Mouse (Mus musculus) lung, postnatal 25 days (tissue): Measurements from ENCODE around the gene Foxl1.
A peak's percentile ranks its signal among the peaks of the same experiment; 100 is the strongest.

Experiments used
- DNase-seq: peaks from one replicate; pipeline ENCODE4 v3.0.0; 2022; ENCODE audit warnings: low spot score

The Foxl1 gene

DNA sequence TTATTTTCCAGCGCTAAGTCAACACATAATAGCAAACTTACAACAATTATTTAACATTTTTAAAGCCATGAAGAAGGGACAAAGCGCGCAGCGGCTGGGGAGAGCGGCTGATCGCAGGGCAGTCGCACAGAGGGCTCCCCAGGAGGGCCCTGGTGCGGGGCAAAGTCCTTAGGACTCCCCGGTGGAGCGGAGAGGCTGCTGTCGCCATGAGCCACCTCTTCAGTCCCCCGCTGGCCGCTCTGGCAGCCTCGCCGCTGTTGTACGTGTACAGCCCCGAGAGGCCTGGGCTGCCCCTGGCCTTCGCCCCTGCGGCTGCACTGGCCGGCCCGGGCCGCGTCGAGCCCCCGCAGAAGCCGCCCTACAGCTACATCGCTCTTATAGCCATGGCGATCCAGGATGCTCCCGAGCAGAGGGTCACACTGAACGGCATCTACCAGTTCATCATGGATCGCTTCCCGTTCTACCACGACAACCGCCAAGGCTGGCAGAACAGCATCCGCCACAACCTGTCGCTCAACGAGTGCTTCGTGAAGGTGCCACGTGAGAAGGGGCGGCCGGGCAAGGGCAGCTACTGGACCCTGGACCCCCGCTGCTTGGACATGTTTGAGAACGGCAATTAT, at the start of gene Foxl1:
Gene Foxl1, plus strand, starts transcription at position 185 of the 620 bp plus-strand sequence.
- DNase-seq: no peak

DNA sequence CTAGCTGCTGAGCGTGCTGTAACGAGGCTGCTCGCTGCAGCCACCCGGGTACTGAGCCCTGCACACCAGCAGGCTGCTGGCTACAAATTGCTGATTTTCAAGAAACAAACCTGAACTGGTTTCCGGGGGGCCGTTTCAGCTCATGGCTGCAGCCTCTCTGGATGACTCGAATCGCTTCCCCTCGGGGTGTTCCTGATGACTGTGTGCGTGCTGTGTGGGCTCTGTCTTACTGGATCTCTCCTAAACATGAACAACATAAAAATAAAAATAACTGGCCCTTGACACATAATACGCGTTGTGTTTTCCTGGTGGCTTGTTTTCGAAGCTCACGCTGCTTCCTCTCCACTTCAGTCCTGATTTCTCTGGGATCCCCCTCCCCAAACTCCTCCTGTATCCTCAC, 49.0 kb upstream of the Foxl1 start:
- no peak for DNase-seq

DNA sequence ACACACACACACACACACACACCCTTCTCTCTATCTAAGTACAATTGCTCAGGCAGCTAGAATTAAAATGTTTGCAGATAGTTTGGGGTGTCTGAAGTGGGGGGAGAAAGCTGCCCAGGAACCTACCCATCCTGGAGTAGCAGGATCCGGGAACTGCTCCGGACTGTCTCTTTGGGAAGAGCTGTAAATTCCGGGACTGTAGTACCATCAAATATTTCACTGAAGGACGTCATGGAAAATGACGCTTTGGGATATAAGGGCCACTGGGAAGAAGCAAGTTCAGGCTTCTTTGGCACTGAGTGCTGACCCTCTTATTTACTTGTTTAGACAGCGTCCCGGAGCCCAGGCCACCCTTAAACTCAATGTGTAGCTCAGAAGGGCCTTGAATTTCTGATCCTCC, 48.5 kb upstream of the Foxl1 start:
- no peak for DNase-seq

DNA sequence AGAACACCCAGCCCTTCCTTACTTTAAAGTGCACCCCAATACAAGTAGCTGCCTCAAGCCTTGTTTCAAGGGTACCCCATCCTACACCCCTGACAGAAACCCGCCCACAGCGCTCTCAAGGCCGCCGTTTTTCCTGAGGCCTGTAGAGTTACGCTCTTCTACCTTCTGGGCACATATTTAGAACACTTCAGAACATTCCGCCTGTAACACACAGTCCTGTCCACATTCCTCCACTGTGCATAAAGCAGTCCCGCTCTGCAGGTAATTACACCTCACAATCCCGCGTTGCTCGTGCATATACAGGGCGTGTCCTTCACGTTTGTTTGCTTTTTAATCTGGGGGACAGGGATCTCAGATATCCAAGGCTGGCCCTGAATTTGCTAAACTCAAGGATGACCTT, 47.8 kb upstream of the Foxl1 start:
- DNase-seq: no peak

- no peak for DNase-seq
These were observed 47.2 kb upstream of the Foxl1 start for GRCm38 (mm10) chr8:121080361-121081090.

DNA sequence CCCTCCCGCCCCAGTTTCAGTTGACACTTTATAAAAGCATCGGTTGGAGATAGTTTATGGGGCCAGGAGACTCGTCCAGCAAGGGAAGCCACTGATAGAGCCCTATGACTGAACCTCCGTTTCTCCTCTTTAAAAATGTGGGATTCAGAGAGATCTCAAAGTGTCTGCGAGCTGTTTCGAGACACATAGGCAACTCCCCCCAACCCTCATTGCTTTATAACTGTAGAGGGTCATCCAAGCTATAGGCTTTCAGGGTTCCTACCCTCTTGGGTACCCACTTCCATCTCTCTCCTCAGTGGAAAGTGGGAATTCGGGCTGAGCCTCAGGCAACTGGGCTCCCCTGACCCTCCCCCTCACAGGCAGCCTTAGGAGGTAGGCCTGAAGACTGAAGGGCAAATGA, 46.3 kb upstream of the Foxl1 start:
- no peak for DNase-seq

DNA sequence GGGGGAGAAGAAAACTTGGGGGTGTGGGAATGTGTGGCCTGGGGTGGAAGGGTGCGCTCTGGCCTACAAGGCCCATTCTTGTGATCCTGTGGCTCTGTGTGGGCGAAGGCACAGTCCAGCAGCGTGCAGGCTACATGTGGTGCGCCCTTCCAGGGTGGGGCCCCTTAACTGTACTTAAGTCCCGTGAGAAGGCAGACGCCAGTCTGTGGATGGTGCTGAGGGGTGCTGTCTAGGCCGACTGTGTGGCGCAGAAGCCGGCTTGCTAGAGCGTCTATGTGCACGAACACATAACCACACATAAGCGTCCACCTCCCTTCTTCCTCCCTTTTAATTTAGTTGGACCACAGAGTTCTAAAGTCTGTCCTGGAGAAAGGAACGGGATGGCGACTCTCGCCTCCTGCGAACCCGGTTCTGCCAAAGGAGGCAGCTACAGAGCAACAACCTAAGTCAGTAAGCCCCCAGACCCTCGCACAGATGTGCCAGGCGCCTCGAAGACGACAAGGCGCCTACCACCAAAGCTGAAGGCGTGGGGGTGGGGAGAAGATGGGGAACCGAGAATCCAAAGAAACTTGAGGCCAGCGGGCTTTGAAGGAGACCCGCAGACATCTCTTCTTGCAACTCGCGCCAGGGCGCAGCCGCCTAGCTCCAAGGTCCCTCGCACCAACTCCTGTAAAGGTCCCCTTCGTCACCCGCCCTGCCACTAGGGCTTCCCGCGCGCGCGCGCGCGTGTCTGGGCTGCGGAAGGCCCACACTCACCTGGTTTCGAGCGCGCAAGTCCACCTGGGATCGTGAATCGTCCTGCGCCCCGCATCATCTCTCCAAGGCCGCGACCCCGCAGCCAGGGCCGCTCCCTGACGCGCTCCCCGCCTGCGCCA, 45.3 kb upstream of the Foxl1 start:
- DNase-seq: no peak

DNA sequence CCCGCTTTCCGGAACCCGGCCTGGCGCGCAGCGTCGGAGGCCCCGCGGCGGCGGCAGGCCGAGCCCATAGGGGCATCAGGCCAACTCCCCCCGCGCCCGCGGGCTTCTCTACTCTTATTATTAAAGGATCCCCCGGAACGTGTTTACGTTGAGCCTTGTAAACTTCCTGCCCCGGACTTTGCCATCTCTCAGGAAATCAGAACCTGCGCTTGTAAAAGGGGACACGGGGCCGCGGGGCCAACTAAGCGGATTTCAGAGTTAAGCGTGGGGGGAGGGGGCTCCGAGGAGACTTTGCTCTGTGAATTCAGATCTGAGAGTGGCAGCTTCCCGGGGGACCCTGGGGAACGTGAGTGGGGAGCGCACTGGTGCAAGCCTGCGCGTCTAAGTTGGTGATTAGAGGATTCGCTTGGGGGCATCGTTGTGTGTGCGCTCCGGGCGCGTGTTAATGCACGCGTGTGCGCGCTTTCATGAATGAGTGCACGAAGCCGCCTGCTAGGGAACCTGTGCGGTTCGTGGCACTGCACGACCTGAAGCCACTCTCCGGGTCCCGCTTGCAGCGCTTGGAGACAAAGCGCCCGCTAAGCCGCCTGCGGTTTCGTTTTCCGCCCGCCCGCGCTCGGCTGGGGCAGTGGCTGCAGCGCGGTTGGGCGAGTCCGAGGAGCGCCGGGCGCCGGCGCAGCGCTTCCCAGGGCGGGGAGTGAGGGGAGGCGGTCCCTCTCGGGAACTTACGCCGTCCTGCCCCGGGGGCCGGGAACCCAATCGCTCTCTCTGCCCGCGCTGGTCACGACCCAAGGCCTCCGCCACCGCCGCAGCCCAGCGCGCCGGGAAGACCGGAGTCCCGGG, 44.4 kb upstream of the Foxl1 start:
- DNase-seq: peak; percentile 81

DNA sequence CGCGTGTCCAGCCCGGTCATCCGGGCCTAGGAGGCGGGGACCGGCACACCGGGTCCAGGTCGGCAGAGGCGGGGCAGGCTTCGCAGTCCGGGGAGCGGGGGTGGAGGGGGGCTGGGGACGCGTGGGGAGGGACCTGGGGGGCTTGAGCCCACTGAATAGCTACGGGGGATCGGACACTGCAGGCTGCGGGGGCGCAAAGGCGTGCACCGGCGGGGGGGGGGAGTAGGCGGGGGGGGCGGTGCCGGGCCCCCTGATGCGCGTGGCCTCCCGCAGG, 43.9 kb upstream of the Foxl1 start:
- no peak for DNase-seq

GRCm38 (mm10) chr8:121084210-121084951, 43.4 kb upstream of the Foxl1 start, which contains the start of gene Foxf1:
Gene Foxf1 (plus strand): TSS chr8:121084386.
- peak; percentile 72 for DNase-seq

- DNase-seq: no peak
These were observed 42.7 kb upstream of the Foxl1 start for GRCm38 (mm10) chr8:121085011-121085410.

DNA sequence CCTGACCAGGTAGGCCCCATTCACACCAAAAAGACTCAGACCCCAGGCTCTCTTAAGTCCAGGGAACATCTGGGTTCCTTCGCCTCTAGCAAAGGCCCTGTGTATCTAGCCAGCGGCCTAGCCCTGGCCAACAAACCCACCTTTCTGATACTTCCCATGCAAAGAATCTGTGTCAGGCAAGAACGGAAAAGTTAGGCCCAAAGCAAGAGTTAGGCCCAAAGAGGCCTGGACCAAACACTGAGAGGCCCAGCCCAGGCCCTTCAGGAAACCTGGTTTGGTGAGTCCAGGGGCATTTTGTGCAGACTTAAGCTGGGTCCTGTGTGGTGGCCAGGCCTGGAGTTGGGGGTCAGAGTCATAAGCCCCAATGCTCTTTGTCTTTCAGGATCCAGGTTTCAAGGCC, 42.2 kb upstream of the Foxl1 start:
- no peak for DNase-seq

DNA sequence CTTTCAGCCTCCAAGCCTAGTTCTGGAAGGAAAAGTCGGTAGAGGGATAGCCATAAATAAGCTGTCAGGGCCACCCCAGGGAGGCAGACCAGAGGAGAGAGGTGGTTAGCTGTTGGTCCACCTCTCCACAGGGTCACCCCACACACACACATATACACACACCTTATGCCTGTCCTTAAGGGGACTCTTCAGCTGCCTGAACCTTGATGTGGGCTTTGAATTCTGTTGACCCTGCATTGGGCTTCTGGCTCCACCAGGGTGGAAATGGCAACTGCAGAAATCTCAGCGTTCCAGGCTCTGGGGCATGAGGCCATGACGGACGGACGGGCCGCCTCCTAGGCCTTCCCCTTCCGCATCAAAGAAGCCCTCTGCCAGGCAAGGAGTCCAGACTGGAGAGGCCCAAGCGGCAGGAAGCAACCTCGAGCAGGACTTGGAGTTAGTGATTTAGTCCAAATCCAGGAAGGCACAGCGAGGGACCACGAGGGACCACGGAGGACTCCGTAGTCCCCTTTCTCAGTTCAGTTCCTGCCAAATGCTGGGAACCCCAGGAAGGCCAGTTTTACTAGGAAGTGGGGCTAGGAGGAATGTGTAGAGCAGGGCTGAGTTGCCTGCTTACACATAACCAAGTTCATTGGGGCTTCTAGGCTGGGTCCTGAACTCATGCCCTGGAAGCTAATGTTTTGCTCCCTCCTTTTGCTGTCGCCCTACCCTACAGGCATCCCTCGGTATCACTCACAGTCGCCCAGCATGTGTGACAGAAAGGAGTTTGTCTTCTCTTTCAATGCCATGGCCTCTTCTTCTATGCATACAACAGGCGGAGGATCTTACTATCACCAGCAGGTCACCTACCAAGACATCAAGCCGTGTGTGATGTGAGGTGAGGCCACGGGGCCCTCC, 41.5 kb upstream of the Foxl1 start:
- DNase-seq: no peak

GRCm38 (mm10) chr8:121088281-121088680, 39.5 kb upstream of the Foxl1 start:
- no peak for DNase-seq

DNA sequence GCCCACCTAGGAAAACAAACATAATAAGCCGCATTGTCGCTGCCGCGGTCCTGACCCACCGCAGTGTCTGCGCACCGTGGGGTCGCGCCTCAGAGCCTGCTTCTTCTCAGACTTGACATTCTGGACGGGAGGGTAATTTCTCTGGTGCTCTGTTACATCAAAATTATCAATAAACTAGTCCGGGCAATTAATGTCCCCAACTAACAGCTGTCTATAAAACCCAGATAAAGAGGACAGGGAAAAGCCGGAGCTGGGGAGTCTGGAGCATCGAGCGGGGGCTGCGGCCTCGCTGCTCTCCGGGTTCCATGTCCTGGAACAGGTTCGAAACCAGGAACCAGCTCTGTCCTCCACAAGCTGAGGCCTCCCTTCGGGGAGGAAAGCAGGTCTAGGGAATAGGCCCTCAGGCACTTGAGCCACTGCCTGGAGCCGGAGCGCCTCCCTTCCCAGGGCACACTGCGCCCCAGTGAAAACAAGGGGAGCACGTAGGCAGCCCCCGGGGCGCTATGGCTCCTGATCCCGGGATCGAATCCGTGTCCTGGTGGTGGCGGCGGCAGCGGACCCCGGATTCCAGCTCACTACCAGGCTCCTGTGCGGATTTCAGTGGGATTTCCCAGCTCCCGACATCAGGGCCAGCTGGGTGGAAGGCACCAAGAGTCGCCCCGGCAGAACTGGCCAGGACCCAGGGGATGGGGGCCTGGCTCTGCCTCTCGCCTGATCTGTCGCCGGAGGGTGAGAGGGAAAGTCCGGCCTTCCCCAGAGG, 38.7 kb upstream of the Foxl1 start:
- no peak for DNase-seq

GRCm38 (mm10) chr8:121089631-121090380, 37.9 kb upstream of the Foxl1 start:
- no peak for DNase-seq

- no peak for DNase-seq
These were observed 37.0 kb upstream of the Foxl1 start for GRCm38 (mm10) chr8:121090716-121091115.

- peak; percentile 54 for DNase-seq
These were observed 35.6 kb upstream of the Foxl1 start for GRCm38 (mm10) chr8:121092141-121092540.

- peak; percentile 83 for DNase-seq
These were observed 35.1 kb upstream of the Foxl1 start for GRCm38 (mm10) chr8:121092627-121093026.
